Mouse (Mus musculus): ENCODE measurements around the gene Pygm.

DNA sequence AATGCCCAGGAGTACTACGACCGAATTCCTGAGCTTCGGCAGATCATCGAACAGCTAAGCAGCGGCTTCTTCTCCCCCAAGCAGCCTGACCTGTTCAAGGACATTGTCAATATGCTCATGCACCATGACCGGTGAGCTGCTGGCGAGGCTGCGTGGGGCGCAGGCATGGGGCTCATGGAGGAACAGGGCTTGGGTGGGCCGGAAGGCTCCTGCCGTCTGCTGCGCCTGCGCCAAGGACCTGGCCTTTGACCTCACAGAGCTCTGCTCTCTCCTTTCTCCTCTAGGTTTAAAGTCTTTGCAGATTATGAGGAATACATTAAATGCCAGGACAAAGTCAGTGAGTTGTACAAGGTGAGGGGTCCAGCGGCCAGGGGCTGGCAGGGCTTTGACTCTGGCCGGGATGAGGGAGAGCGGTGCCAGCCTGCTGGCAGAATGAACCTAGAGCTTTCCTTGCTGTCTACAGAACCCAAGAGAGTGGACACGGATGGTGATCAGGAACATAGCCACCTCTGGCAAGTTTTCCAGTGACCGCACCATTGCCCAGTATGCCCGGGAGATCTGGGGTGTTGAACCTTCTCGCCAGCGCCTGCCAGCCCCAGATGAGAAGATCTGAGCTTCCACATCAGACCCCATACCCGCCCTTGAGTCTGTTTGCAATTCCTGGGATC lies 13.5 kb downstream of the Pygm start:
- TF ChIP-seq CTCF (IDR thresholded peaks at IDR 0.05; ENCODE audit: low read depth) (no peak), EP300 (IDR thresholded peaks at IDR 0.05; ENCODE audit: low read depth) (no peak)
